Mouse (Mus musculus) naive thymus-derived CD4-positive, alpha-beta T cell, adult 2 months (primary cell): ENCODE data around the gene Esr1.
A peak's percentile ranks its signal among the peaks of the same experiment; 100 is the strongest.

Source experiments
- DNase-seq: peaks from one replicate; pipeline ENCODE4 v3.0.0-alpha.2; 2011; ENCODE audit warnings: low read depth

Esr1 gene

DNA sequence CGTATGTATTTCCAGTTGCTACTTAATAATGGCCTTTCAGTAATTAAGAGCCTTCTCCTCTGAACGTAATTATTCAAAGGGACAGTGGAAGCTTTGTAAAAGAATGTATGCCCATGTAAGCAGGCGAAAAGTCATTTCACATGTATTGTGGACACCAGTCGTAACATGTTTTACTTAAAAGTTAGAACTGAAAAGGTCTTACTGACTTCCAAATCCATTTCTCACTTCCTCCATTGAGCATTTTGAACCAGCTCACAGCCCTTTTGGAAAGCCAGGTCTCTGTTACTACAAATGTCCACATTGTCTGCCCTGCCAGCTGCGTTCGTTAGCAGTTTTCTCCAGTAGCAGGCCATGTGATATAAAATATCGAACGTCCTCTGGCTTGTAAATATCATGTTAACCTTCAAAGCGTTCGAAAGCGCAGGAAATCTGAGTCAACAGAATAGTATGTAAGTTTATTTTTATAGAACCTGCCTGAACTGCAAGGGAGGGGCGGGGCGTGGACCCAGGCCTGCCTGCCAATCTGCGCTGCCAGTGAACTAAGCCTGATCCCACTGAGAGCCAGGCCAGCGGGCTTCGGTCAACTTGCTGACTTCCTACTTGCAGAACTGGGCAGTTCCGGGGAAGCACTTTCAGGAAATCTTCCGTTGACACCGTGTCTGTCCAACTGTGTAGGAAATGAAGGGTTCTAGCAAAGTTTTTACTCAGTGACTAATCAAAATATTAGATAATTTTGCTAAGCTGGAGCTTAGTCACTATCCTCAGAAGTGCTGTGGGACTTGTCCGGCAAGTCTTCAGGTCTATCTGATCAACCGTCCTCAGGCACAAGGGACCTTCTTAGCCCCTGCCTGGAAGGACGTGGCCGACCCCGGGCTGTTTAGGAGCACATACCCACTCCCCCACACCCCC is 9.5 kb downstream of the Esr1 start:
- DNase-seq: peak; percentile 29

DNA sequence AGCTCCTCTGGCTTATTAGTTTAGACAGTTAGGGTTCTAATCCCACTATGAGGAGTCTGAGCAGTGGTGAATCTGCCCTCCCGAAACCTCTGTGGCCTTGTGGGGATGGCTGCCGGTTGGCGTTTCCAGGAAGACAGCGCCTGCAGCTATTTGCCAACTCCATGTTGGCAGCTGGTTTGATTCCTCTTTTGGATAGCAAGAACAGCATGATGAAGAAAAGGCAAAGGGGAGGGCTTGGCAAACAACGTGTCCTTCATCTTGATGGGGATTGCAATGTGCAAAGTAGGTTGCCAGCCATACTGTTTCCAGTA is 10.1 kb downstream of the Esr1 start:
- DNase-seq: no peak

DNA sequence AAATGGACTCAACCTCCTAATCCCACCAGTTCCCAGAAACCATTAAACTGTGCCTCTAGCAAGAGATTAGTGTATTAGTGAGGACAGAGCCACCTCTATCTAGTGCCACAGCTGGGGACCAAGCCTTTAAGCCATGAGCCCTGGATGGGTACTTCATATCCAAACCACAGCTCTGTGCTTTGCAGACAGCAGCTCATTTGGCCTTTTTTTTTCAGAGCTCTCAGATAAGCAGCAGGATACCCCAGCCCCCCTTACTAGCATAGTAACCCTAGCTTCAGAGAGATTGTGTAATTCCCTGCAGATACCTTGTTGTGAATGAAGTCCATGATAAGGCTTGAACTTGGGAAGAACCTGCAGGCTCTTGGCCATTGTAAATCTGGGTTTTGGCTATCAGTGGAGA is 11.9 kb downstream of the Esr1 start:
- DNase-seq: no peak

DNA sequence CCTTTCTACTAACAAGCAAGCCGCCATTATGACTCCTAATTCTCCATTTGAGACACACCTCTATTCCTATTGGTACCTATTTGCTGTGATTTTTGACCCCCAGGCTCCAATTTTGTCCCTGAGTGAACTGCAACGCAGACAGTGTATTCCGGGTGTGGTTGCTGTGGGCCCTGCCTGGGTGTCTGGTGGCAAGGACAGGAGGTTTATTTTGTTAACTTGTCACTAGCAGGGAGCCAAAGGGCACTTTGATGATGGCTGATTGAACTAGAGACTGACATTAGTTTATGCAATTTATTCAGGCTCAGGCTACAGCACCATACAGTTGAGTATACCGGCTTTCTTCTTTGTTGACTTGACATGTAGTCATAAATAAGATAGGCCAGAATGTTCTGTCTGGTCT is 13.2 kb downstream of the Esr1 start:
- no peak for DNase-seq

DNA sequence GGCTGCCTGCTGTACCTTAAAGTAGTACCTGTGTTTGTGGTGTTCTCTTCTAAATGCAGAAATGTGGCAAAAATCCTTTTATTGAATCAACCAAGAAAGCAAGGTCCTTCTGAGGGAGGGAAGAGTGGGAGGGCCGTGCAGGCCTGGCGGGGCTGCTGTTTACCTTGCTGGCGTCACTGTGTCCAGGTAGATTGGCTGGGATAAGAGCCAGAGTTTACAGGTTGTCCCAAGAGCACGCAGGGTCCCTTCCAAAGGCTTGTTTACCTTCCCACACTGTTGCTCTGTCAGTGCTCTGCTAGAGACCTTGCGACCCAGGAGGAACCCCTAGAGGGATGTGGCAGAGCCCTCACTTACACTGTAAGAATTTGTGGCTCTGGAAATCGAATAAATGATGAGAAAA is 13.9 kb downstream of the Esr1 start:
- DNase-seq: no peak

DNA sequence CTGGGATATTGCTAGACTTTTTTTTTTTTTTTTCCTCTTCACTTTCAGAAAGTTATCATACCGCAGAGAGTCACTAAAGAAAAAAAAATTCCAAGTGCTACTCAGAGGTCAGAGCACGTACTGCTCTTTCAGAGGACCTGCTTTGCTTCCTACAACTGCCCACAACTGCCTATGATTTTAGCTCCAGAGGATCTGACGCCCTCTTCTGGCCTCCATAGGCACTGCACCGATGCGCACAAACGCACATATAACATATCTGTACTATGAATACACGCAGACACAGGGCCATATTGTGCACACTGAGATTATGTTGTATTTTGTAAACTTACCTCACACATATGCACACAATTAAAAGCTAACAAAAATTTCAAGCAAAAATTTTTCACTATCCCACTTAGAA is 15.0 kb downstream of the Esr1 start:
- DNase-seq: peak; percentile 25

DNA sequence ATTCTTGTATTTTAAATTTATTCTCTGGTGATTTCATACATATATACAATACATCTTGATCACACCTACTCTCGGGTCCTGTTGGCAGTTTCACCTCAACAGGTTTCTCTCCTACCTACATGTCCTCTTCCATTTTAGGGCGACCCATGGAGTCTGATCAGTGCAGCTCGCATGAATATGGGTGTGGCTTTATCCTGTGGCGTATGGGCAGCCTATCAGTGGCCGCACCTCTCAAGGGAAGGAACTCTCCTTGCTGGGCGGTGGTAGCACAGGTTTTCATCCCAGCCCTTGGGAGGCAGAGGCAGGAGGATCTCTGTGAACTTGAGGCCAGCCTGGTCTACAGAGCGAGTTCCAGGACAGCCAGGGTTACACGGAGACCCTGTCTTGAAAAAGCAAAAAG is 15.6 kb downstream of the Esr1 start:
- no peak for DNase-seq

DNA sequence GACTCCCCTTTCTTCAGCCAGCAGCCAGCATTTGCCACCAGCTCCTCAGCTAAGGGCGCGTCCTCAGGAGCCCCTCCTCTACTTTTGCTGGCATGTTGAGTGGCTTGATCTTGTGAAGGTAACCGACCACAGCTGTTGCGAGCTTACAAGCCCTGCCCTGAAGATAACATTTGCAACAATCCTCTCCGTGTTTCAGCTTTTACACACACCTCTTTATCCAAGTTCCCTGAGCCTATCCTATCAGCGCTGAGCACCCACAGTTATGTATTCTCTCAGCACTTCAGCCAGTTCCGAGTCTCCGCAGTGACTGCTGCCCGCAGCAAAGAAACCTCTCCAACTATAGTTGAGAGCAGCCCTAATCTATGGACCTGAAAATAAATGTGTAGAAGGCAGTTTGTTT is 16.0 kb downstream of the Esr1 start:
- DNase-seq: no peak

DNA sequence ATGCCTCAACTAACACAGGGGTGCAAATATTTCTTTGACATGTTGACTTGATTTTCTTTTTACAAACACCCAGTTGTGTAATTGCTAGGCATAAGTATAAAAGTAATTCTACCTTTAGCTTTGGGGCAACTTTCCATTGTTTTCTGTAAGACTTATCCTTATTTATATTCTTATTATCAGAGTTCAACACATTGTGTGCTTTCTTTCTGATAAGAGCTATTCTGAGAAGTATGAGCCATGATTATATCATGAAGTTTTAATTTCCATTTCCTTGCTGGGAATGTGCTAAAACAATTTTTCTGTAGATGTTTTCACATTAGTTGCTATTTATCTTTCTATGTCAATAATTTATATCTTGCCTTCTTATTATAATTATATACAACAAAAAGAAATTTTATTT is 17.9 kb downstream of the Esr1 start:
- DNase-seq: no peak

DNA sequence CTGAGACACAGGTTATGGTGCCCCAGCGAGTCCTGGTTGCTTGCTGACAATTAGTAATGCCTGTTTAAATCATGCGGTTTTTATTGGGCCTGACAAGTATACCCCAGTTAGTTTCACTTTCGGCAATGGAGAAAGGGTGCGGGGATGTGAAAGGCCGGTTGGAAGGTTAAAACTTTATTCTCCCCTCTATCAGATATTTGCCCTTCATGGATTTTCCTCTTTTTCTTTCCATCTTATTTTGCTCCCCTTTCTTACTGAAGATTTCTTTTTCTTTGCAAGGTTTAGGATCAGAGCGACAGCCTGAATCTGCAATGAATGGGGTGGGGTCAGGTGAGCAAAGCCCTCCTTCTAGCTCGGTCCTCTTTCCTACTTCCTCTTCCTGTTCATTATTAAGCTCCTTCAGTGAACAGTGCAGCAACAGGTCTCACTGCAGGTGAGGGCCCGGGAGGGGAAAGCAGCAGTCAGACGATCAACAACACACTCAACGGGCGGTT is 20.9 kb downstream of the Esr1 start:
- DNase-seq: peak; percentile 77

DNA sequence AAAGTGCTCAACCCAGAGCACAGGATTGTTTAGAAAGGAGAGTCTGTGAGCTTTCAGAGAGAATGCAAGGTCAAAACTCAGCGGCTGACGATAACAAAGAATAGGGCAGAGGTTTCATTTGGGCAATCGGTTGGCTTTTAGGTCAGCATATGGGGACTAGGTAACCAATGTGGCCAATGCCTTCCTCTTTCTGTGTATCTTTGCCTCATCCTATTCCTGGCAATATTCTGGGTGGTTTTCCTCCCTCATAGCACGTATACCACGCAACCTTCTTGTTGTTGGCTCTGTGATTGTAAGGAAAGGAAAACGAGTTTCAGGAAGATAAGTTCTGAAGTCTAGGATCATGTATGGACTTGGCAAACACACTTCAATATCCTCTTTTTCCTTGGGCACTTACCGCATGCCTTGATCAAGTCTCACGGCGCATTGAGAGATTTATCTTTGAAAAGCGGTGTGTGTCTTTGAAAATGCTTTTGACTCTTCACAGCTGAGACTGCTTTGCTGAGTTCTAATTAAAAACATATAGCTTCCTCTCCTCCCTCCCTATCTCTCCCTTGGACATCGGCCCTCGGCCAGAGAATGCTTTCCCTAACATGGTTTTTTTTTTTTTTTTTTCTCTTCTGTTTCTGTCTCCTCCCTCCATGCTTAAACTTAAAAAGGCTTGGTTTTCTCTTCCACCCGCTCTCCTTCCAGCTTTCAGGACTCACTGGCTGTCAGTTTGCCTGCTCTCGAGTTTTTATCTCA is 22.1 kb downstream of the Esr1 start:
- peak; percentile 42 for DNase-seq

DNA sequence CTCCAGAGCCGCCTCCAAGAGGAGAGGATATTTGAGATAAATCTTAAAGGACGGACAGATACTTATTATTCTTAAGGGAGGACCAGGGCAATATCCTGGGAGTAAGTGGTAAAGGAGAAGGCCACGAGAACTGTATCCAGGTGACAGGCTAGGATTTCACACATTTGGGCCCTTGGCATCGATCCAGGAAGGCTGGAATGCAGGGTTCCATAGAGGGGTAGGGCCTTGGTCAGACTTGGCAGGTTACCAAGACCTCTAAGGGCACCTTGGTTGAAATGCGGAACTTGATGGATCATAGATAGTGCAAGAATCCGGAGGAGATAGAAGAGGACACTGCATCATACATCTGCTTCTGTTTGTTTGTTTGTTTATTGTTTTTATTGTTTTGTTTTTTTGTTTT is 24.3 kb downstream of the Esr1 start:
- no peak for DNase-seq

DNA sequence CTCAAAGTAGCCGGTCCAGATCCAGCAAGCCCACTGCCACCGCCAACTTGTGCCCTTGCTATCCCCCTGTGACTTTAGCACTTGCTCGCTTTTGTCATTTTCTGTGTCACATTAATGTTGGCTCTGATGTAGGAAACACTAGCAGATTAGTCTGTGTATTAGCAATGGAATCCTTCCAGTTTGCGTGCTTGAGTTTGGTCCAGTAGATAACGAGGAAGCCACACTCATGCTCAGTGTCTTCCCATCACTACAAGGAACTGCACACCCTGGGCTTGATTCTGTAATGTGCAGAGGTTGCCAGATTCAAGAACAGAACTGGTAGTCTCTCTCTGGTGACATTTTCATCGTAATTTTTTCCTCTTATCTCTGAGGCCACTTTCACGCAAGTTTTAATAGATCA is 34.7 kb downstream of the Esr1 start:
- no peak for DNase-seq

DNA sequence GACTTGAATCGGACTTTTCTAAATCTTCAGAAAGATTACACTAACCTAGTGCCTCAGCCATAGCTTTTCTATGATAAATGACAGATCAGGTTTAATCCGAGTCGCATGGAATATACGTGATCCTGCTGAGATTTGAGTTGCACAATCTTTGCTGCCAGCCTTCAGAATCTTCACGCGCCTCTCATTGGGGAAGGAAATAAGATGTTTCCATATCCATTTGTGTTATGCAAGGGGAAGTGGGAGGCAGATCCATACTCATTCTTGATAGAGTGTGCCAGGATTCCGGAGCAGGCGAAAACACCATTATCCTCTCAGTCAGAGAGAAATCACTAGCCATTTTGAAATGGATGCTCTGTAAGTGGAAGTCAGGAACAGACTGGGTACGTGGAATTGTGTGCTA is 35.5 kb downstream of the Esr1 start:
- DNase-seq: no peak

DNA sequence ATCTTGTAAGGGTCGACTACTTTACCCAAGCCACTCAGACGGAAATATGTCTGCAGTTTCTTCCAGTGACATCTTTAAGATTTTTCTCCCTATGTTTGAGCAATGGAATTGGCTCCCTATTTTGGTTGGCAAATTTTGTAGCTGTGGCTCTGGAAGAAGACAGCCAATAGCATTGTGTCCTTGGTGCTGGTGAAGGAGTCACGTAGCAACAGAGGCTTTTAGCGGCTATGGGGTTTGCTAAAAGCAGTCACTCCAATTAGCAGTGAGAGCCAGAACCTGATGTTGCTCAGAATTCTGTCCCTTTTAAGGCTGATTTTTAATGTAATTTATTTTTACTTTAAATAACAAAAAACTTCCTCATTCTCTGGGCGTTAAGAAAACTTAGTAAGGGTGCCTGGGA is 54.0 kb downstream of the Esr1 start:
- DNase-seq: no peak

DNA sequence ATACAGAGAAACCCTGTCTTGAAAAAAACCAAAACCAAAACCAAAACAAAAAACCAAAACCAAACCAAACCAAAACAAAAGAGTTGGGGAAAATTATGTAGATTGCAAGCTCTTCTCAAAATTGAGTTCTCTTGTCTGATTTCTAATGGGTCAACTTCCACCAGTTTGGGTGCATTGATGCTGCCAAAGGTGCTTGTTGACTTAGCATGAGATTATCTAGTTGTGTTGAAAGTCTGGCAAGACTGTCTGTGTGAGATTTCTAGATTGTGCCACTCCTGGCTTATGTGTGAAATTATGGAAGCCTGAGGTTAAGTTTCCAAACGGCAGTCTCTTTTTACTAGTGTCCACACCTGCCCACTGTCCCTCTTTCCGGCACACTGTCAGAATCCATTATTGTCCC is 55.6 kb downstream of the Esr1 start:
- DNase-seq: no peak

DNA sequence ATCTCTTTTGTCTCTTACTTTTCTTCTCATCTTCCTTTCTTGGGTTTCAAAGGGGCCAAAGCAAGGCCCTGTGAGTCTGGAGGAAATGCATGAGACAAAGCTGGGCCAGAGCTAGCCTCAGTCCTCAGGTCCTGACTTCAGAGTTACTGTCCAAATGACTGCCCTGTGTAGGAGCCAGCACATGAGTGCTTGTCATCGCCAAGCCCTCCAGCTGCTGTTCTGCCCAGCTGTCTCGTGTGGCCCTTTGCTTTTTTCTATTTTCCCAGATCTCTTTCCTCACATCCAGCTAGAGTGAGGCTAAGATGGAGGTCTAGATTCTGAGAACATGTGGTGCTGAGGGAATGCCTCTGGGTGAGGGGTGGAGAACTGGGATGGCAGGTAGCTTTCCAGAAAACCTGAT is 58.7 kb downstream of the Esr1 start:
- DNase-seq: no peak

DNA sequence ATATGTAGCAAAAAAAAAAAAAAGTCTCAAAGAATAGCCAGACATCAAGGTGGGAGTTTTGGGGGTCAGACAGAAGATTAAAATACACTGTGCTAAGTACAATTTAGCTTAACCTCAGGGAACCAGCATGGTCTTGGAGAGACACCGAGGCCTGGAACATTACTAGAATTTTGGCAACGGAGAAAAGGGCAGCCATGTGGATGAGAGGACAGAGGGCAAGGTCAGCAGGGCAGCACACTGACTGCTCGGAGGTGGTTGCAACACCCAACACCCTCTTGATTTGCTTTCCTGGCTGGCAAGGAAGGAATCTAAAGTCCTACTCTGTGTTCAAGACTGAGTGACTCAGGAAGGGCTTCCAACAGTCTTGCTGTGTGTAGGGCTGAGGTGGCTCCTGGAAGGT is 60.5 kb downstream of the Esr1 start:
- no peak for DNase-seq

DNA sequence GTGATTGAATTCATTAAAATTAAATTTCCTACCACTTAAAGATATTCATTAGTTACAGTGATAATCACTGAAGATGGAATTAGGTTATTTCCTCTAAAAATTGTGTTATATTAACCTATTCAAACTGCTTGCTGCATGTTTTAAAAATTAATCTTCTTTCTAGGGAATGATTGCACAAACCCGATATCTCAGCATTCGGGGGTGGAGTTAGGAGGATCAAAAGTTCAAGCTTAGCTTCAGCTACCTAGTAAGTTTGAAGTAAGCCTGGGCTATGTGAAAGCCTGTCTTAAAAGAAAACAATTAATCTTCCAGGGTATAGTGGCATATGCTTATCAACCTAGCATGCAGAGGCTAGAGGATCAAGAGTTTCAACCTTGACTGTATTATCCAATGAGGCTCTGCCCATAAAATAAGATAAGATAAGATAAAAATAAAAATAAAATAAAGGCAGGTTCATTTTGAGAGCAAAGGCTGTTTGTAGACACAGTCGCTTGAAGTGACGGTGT is 62.0 kb downstream of the Esr1 start:
- DNase-seq: no peak

DNA sequence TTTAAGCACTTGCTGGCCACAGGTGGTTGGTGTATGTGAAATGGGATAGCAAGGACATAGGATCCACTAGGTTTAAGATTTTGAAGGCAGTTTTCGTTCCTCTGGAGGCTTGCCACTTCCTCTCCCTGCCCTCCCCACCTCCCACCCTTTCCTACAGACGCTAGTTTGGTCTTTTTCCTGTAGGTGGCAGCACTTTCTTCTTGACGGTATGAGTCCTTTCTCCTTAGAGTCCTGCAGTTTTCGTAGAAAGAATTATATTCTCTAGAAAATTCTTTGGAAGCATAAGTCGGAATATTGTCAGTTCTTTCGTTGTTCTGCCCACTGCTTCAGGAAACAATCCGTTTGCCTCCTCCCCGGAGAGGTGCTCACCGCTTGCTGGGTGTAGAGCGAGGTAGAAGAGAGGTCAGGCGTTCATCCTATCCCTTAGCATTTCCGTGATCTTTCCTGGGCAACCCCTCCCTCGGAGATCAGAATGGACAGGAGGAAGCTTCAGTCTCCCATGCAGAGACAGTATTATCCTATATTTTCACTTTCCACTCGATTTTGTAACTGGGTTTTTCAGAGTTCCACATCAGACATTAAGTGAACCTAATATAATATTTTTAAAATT is 63.7 kb downstream of the Esr1 start:
- DNase-seq: peak; percentile 33

DNA sequence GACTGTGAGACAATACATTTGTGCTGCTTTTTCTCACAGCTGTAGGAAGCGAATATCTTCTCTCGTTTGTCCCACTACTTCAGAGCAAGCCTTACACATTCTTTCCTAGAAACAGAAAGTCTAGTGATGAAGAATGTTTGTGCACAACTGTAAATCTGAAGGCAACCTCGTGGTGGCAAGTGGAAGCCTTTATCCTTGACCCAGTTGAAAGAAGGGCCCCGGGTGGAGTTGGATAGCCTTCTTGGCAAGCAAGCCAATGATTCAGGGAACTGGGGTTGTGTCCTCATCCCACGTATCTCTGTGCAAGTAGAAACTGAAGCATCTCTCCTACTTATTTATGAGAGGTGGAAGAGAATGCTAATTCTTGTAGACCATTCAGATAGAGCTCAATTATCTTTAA is 71.7 kb downstream of the Esr1 start:
- no peak for DNase-seq

DNA sequence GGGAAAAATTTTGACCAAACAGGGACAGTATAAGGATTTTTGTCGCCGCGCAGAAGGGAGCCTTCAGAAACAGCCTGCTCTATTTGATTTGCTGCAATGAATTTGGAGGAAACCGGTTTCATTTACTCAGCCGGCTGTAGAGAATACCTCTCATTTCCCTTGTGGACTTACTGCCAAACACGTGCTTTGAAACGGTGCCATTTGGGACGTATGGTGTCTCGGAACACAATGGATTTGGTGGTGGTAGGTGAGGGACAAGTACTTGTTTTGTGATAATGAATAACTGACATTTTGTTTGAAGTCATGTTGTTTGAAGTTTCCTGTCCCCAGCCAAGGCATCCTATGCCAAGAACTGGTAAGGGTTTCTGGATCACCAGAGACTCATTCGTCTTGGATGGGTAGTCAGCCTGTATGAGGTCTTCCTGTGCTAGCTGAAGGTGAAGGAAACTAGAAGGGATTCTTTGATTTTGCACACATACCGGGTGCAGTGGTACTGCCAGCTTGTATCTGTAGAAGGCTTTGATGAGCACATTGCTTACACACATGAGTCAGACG is 72.4 kb downstream of the Esr1 start:
- no peak for DNase-seq
